Mouse (Mus musculus) layer of hippocampus, adult 8-10 months (tissue): ENCODE results near the gene Actn2. TPM values are rescaled to one million over a fixed set of nuclear protein-coding genes. Genes with fewer than 3 reads are reported as not detected.

Experiments
- DNase-seq, 2 experiments: peaks; one replicate each; pipeline ENCODE4 v3.0.0; 2022; ENCODE audit warnings: low spot score in 2 of 2
- total RNA-seq, 4 experiments: library from RNA; stranded (reverse); gene quantifications; 2 replicates each; pipeline ENCODE4 v1.2.4; 2022

The Actn2 gene
- 10 to 100 TPM; 16.4 to 19.6 (median 17.7) TPM for total RNA-seq

DNA sequence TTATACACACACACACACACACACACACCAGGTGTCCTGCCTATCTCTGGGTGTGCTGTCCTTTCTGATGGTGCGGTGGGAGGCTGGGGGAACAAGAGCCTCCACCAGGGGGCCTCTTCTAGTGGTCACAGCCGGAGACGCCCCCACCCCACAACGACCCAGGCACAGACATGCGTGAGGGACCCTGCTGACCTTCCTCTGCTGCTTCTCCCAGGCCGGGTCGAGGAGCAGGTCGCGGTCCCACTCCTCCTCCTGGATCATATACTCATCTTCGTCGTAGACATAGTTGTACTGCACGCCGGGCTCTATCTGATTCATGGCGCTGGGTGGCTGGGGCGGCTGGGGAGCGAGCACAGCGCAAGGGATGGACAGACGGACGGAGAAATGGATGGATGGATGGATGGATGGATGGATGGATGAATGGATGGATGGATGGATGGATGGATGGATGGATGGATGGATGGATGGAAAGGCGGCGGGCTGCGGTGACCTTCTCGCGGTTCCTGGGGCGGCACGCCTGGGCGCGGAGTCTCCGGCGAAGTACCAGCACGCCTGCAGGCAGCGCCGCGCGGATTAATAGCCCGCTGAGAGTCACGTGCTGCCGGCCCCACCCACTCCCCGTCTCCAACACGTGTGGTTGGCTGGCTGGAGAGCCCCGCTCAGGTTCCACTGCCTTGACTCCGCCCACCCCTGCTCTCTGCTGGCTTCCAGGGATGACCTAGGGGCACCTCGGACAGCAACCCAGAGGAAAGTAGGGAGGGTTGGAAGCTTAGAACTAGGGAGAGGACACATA is at the start of gene Actn2:
TSS of gene Actn2 (minus strand) at position 578 of the 793 bp plus-strand sequence.
- peak; percentile 66 to 70 for DNase-seq

DNA sequence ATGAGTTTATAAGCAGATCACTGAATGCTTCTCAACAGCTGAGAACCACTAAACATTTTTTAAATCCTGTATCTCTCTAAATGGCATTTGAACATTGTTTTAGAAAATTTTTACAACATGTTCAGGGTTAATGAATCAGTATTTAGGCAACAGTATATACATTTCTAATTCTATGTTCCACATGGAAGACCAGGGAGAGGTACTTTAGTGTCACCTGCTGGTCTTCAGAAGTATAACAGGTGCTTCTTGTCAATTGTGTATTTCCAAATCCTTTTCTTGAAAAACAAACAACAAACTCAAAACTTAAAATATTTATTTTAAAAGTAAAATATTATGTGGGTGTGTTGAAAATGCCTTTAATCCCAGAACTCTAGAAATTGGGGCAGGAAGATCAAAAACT is 45.7 kb upstream of the Actn2 start:
- DNase-seq, result no peak

DNA sequence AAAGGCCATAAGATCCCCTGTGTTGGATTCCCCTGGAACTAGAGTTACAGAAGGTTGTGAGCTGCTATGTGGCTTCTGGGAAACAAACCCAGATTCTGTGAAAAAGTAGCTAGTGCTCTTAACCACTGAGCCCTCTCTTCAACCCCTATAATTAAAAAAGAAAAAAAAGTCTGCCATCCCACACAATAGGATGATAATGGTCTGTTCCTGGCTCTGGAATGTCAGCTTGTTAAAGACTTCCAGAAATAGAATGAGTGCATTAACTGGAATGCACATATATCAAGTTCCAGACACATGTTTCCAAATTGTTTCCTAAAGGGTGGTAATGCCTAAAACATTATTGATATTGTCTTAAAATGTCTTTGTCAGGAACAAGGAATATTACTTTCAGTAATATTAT is 44.2 kb upstream of the Actn2 start:
- no peak for DNase-seq

DNA sequence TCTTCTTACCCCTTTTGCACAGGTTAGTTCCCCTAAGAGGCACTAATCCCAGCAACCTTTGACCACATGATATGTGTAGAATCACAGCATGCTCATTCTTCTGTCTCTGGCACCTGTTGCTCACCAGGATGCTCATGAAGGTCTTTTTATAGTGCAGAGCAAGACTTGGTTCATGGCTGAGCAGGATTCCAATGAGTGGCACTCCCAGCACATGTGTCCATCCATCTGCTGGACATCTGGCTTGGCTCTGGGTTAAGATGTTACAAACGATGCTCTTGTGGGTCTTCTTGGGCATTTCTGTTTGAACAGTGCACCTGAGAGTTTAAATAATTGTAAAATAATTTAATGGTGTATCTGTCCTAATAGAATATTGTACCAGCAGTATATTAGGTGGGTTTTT is 36.2 kb upstream of the Actn2 start:
- DNase-seq, result no peak

DNA sequence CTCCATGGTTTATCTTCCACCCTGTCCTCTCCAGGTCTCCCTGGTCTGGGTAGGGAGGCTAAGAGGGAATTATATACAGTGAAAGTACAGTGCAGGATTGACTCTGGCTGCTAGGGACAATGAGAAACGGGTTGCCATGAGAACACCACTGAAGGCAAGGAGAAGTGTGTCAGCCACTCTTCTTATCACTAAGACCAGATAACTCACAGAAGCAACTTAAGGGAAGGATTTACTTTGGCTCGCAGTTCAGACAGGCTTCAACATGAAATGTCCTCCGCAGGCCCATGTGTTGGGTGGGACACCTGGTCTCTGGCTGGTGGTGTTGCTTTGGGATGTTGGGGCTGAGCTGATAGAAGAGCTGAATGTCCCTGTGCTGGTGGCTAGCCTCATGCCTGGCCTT is 32.2 kb upstream of the Actn2 start:
- no peak for DNase-seq

DNA sequence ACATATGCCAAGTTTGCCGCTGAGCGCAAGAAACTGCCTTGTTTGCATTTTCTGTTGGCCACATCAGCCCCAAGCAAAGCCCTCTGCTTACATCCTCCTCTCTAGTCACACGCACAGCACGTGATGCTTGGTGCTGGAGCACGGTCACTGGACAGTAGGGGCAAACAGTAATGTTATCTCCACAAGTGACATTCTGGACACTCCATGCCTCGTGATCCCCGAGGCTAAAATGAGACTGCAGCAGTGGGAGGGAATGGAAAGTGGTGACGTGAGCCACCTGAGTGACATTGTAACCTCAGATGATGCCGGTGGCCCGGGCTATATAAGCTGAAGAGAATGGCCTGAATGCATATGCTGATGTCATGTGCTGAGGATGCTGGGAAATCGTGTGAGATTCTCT is 29.4 kb upstream of the Actn2 start:
- no peak for DNase-seq

DNA sequence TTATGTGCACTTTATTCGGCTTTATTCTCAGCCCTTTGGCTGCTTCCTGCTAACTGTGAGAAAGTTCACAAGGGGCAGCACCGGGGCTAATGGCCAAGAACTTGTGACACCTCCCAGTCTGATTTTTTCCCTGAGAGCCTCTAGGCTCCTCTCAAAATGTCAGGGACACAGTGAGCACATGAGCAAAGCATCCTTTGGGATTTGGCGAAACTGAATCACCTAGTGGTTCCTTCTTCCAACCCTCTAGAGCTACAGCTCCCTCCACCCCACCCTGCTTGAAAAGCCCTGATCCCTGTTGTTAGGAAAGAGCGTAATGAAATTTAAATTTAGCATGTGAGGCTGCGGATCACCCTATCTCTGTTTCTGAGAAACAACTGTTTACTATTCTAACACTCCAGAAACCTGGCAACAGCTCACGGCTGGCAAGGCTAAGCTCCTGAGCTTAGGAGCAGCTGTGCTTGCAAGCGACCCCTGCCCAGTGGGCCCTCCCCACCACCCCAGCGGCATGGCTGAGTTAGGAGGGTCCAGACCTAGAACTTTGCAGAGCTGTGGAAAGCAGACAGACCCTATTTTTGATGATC is 28.6 kb upstream of the Actn2 start:
- no peak for DNase-seq

DNA sequence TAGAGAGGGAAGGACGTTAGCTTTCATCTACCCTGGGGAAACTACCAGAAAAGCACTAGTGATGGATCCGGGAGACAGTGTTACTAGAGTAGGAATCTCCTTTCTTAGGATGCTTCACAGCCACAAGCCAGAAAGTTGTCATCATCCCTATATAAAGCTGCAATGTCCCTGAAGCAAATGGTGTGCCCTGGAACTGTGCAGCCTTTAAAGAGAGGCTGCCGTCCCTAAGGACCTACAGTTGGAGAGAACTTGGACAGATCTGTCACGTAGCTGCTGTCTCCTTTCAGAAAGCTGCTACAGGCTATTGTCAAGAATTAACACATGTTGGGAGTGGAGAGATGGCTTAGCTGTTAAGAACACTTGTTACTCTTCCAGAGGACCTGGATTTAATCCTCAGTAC is 20.9 kb upstream of the Actn2 start:
- no peak for DNase-seq

DNA sequence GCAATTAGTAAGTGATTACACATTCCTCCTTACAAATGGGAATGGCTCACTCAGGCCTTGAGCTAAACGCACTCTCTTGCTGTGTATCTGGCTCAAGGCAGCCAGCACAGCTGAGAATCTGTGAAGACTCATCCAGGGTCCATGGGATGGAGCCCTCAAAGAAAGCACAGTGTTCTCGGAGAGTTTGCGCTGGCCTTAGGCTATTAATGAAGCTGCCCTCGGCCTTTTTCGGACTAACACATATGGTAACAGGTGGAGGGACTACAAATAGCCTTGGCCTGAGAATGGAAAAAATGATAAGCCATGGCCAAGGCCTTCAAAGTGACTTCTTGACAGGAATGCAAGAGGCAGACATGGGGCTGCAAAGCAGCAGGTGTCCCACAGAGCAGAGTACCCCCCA is 17.0 kb upstream of the Actn2 start:
- DNase-seq, result no peak

DNA sequence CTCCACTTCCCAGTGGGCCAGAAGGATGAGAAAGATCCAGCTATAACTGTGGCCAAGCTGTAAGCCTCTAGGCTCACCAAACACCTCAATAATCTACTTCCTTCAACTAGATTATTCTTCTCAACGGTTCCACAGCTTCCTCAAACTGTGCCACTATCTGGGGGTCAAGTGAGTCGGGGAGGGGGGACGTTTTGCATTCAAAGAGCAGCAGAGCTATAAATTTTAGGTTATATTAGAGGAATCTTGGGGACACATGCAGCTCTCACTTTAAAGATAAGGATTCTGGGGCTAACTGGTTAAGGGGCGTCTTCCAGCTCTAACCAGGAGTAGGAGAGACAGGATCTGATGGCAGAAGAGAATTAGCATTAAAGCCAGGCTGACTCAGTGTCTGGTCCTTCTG is 15.6 kb upstream of the Actn2 start:
- no peak for DNase-seq

DNA sequence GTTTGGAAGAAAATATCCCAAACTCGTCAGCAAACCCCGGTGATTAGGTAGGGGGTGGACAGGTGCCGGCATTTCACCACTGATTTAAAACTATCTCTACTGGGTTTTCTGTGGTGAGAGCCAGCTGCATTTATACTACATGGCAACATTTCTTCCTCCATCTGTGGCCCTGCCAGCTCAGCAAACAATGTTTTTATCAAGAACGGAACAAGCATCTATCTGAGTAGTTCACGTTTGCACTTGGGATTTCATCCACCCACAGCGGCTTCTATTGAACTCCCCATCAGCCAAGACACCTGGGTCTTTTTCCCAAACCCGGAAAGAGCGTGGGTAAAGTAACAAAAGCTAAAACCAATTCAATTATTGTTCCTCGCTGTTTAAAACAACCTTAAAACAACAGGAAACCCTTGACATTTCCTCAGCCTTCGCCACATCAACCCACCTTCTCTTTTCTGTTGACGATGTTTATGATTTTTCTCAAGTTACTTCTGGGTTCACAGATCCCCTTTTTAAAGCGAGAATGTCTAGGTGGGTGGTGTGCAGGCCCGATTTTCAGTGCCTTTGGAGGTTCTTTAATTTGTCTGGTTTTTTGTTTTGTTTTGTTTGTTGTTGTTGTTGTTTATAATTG is 8.8 kb upstream of the Actn2 start:
- DNase-seq, result no peak

DNA sequence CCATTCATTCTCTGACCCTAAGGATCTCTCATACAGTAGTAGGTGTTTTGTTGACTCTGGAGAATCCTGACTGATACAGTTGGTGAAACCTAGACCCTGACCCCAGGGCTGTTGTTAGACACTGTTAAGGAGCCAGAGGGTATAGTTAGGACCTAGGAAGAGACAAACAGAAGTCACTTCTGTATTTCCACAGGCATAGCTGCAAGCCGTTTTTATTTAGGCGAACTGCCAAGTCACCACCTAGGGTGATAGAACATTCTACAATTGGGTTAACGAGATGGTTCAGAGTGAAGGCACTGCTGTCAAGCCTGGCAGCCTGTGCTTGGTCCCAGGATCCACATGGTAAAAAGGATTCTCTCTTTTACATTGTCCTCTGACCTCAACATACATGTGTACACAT is 6.3 kb upstream of the Actn2 start:
- no peak for DNase-seq

DNA sequence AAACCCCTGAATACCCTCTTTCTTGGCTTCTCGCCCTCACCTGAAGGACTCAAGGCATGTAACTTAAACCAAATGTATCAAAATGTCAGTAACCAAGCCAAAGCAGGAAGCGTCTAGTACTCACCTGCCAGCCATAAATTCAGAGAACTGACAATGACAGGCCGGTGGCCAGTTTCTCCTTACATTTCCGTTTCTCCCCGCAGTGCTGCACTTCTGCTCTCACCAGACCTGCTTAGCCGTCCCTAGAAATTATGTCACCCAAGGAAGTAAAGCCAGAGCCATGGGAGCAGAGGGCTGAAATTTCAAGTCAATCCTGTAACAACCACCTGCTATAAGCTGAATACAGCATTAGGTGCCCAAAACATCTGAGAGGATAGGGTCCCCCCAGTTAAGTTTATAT is 887 bp upstream of the Actn2 start:
- no peak for DNase-seq

DNA sequence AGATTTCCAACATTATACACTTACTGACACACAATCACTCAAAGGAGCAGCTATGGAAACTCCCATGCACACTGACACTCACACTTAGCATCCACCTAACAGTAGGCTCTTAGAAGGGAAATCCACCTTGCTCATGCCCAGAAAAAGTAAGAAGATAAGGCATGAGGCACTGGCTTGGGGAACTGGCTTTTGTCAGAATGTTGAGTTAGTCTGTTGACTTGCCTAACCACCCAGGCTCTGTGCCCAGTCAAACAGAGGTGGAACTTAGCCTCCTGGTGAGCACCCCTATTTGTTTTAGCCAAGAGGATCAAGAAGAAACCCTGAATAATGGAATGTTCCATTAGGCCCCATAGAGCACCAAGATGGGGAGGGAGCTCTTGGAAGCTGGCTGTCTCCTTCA is 1.1 kb downstream of the Actn2 start:
- DNase-seq, result no peak

DNA sequence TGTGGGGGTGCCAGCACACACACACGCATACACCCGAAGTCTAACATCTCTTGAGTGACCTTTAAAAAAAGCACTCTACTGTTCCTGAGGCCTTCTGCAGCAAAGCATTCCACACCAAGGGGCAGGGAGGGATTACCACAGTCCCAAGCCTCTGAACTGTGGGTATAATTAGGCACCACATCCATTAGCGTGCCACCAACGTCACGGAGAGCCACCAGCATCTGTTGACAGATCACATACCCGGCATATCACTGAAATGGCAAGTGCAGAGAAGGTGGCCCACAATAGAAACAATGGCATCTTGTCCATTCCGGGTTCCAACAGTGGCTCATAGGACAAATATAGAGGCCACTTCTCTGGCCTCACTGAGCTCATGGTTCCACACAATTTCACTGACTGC is 2.8 kb downstream of the Actn2 start:
- DNase-seq, result no peak

DNA sequence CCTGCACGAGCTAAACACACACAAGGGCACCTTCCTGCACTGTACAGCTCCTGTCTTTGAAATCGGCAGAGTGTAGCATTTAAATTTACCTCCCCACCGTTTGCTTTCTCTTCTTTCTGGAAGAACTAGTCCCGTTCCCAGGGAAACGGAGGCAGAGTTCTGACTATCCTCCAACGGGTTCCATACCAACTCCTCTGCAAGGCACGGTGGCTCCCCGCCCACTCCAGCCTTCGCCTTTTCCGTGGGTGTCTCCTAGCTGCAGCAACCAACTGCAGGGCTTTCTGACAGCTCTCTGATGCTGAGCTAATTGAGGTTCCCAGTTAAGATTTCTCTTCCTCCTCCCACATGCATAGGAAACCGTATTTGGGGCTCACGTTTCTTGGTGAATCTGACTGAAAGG is 6.5 kb downstream of the Actn2 start:
- DNase-seq, result peak; percentile 82 to 84

DNA sequence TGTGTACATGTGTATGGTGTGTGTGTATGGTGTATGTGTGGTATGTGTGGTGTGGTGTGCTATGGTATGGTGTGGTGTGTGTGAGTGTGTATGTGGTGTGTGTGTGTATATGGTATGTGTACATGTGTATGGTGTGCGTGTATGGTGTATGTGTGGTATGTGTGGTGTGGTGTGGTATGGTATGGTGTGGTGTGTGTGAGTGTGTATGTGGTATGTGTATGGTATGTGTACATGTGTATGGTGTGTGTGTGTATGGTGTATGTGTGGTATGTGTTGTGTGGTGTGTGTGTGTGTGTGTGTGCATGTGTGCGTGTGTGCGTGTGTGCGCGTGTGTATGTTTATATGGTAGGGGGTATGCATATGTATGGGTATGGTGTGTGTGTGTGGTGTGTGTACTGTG is 9.0 kb downstream of the Actn2 start:
- DNase-seq, result no peak

DNA sequence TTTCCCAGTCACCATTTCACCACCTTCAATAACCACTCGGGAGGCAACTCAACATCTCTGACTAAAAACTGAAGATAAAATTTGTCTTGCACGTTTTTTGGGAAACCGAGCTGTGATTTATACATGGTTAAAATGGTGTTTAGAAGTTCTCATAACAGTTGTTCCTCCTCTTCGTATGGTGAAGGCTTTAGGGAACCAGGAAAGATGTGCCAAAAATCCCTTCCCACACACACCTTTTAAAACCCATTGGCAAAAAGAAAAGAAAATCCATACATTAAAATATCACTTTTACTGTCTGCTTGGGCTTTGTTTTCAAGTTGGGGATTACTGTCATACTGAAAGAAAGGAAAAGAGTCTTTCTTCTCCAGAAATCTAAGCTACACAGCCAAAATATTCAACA is 12.2 kb downstream of the Actn2 start:
- DNase-seq, result no peak

DNA sequence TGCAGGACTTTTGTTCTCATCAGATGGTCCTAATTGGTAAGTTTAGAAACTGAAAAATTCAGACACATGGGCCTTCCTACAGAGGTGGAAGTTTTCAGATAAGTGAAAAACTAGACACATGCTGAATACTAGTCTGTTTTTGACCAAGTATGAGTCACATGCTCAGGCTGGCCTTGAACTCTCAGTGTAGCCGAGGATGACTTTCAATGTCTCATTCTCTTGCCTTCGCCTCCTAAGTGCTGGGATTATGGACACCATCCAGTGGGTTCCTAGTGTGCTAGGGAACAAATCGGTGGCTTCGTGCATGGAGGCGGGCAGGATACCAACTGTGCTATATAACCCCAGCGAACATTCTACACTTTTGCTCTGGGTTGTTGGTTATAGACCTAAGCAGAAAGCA is 13.0 kb downstream of the Actn2 start:
- no peak for DNase-seq

DNA sequence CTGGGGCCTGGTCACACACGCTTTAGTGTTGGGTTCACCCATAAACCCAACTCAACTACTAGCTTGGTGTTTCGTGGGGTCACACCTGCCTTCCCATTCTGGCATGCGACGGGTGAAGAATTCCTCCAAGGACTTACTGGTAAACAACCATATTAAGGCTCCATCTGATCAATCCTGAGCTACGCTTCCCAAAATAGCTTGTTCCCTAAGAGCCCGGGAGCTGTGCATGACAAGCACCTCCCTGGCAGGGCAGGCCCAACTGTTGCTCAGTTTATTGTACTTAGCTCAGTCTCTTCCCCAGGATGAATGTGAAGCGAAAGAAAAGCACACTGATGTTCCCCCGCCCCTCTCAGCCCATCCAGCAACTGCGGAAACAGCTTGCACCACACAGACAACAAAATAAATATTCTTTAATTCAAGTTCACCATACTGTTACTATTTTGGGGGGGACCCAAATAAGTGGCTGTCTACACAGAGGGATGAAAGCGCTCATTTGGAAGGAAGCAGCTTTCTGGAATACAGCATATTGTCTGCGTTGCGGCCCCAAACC is 17.4 kb downstream of the Actn2 start:
- peak in 1 of 2 experiments; percentile 12 for DNase-seq

DNA sequence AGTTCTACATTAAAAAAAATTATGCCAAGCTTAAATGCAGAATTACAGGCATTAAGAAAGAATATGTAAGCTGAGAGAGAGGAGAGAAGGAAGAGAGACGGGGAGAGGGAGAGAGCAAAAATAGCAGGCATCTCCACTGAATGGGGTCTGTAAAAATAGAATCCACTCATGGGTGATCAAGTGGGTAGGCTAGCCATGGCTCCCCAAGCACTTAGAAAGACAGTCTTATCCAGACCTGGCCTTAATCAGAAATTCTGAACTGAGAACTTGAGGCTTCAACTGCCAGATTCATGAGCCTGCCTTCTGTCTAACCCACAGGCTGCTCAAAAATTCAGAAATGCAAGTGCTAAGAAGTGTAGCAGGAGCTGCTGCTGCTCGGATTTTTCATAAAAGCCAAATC is 20.4 kb downstream of the Actn2 start:
- no peak for DNase-seq

DNA sequence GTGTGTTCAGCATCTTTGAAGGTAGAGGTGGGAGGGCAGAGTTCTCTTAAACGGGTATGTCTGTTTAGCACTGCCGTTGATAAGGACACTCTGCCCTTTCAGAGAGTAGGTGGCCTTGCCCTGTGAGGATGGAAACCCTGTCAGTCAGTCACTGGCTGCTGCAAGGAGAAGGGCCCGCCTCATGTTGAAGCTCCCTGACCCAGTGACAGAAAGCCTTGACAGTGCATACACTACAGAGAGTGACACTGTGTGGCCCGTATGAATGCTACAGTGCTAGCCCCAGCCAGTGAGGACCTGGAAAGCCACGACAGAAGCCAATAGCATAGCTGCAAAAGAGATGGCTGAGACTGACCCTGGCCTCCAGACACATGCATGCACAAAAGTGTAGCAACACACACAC is 22.5 kb downstream of the Actn2 start:
- no peak for DNase-seq
